Mouse (Mus musculus) stomach, embryonic 14.5 days (tissue): Measurements from ENCODE around the gene Sar1b. TPM values are rescaled to one million over a fixed set of nuclear protein-coding genes. Genes with fewer than 3 reads are reported as not detected.

Experiments used
- ATAC-seq: fragments of 200-750 bp; cut with Nextera tagmentation; 2 replicates; pipeline ENCODE4 v1.8.0; 2017; ENCODE audit warnings: low read depth, moderate TSS enrichment; ENCODE audit not compliant: insufficient number of reproducible peaks, insufficient read depth, low FRiP score
- H3K27ac ChIP-seq: fragments of 300-500 bp; sonication (generic); 2 replicates; pipeline ENCODE4 v1.5.1; 2014; ENCODE audit warnings: mild to moderate bottlenecking, low read length, moderate library complexity, mixed read lengths
- H3K27me3 ChIP-seq: fragments of 300-500 bp; sonication (generic); 2 replicates; pipeline ENCODE4 v1.6.1; 2014; ENCODE audit warnings: low read length, control low read depth, mixed read lengths; ENCODE audit not compliant: control insufficient read depth, insufficient read depth
- H3K36me3 ChIP-seq: fragments of 300-500 bp; sonication (generic); 2 replicates; pipeline ENCODE4 v1.6.1; 2014; ENCODE audit warnings: mild to moderate bottlenecking, control low read depth, low read length, moderate library complexity, mixed read lengths; ENCODE audit not compliant: control insufficient read depth, insufficient read depth
- H3K4me1 ChIP-seq: fragments of 300-500 bp; sonication (generic); 2 replicates; pipeline ENCODE4 v1.6.1; 2014; ENCODE audit warnings: low read length, control low read depth, mixed read lengths; ENCODE audit not compliant: control insufficient read depth, insufficient read depth
- H3K4me2 ChIP-seq: fragments of 300-500 bp; sonication (generic); replicated peaks from 2 replicates; pipeline ENCODE4 v1.6.1; 2014; ENCODE audit warnings: low read depth, low read length, control low read depth
- H3K4me3 ChIP-seq: fragments of 300-500 bp; sonication (generic); 2 replicates; pipeline ENCODE4 v1.5.1; 2014; ENCODE audit warnings: low read depth, low read length, control low read depth
- H3K9ac ChIP-seq: fragments of 300-500 bp; sonication (generic); replicated peaks from 2 replicates; pipeline ENCODE4 v1.6.1; 2014; ENCODE audit warnings: low read depth, mild to moderate bottlenecking, control low read depth, low read length, moderate library complexity, mixed read lengths
- H3K9me3 ChIP-seq: fragments of 300-500 bp; sonication (generic); 2 replicates; pipeline ENCODE4 v1.6.1; 2016; ENCODE audit warnings: low read depth, low read length, control low read depth; ENCODE audit not compliant: control insufficient read depth
- WGBS: fragments of 180-500 bp; shearing (Covaris S2); extraction: QIAGEN DNeasy Blood & Tissue Kit; methylation state at CpG from one replicate; pipeline ENCODE4 v1.1.7; 2014; 5-methylcytosine and 5-hydroxymethylcytosine counted together
- polyA plus RNA-seq: library from polyadenylated mRNA; unstranded; fragments of >200 nt; fragmentation: Nextera tagmentation; extraction: Ambion mirVana; gene quantifications from 2 replicates; pipeline ENCODE4 v1.2.1, GENCODE M21; 2014

The Sar1b gene
- polyA plus RNA-seq, 1 experiment from 2014 or later = 109 TPM

- H3K9ac ChIP-seq = no peak overlapping the region
- H3K27ac ChIP-seq = no peak overlapping the region
- ATAC-seq = no peak
- H3K36me3 ChIP-seq = peaks cover 3% of the 10 kb centered on the region; the same call in 1 of the 2 replicates
- H3K27me3 ChIP-seq = no peaks in the 10 kb centered on the region
- no peak overlapping the region for H3K4me3 ChIP-seq
- 76% methylated on average over 8 of the region's 8 CpGs for WGBS
- no peaks in the 10 kb centered on the region for H3K9me3 ChIP-seq
- H3K4me2 ChIP-seq = no peak overlapping the region
- H3K4me1 ChIP-seq = no peaks in the 10 kb centered on the region
These were observed 74.0 kb downstream of the Sar1b start for GRCm38 (mm10) chr11:51837164-51838153.

GRCm38 (mm10) chr11:51839106-51839505, 75.6 kb downstream of the Sar1b start:
- Histone ChIP-seq H3K9me3 (no peaks in the 10 kb centered on the region), H3K4me3 (no peak overlapping the region), H3K9ac (no peak overlapping the region), H3K4me1 (no peaks in the 10 kb centered on the region), H3K27me3 (no peaks in the 10 kb centered on the region), H3K27ac (no peak overlapping the region), H3K4me2 (no peak overlapping the region), H3K36me3 (no peaks in the 10 kb centered on the region)
- WGBS = 79% methylated on average over 2 of the region's 2 CpGs
- ATAC-seq = no peak

GRCm38 (mm10) chr11:51839973-51840372, 76.5 kb downstream of the Sar1b start:
- Histone ChIP-seq H3K36me3 (no peaks in the 10 kb centered on the region), H3K4me2 (no peak overlapping the region), H3K4me1 (no peaks in the 10 kb centered on the region), H3K9me3 (no peaks in the 10 kb centered on the region), H3K27ac (no peak overlapping the region), H3K4me3 (no peak overlapping the region), H3K27me3 (no peaks in the 10 kb centered on the region), H3K9ac (no peak overlapping the region)
- ATAC-seq = no peak
- WGBS = 85% methylated on average over 11 of the region's 11 CpGs

- Histone ChIP-seq H3K27ac (peak overlapping the region; percentile 44; the same call in 1 of the 2 replicates), H3K9ac (no peak overlapping the region), H3K4me3 (no peak overlapping the region), H3K36me3 (no peaks in the 10 kb centered on the region), H3K9me3 (no peaks in the 10 kb centered on the region), H3K4me2 (no peak overlapping the region), H3K4me1 (no peaks in the 10 kb centered on the region), H3K27me3 (no peaks in the 10 kb centered on the region)
- no peak for ATAC-seq
- WGBS = 64% methylated on average over 9 of the region's 9 CpGs
These were observed 77.2 kb downstream of the Sar1b start for GRCm38 (mm10) chr11:51840657-51841056.

- WGBS = 43% methylated on average over 9 of the region's 9 CpGs
- Histone ChIP-seq H3K4me1 (no peaks in the 10 kb centered on the region), H3K27me3 (no peaks in the 10 kb centered on the region), H3K4me3 (no peak overlapping the region), H3K9me3 (no peaks in the 10 kb centered on the region), H3K36me3 (peaks cover 2% of the 10 kb centered on the region), H3K9ac (no peak overlapping the region), H3K27ac (peak overlapping the region; percentile 44; the same call in 1 of the 2 replicates), H3K4me2 (no peak overlapping the region)
- ATAC-seq = no peak; the same call in 1 of the 2 replicates
These were observed 77.7 kb downstream of the Sar1b start for GRCm38 (mm10) chr11:51841149-51841548.

Other genes with a start within 250 kb of the Sar1b start
- gene Phykpl, start 178.9 kb upstream of the Sar1b start, polyA plus RNA-seq = 19.0 and 21.8 TPM in 2 replicates
- gene Hnrnpab, start 156.8 kb upstream of the Sar1b start, polyA plus RNA-seq = 474 and 532 TPM in 2 replicates
- 159 and 174 TPM in 2 replicates for gene Nhp2, start 144.0 kb upstream of the Sar1b start, polyA plus RNA-seq
- 42.6 and 47.8 TPM in 2 replicates for gene Rmnd5b, start 127.8 kb upstream of the Sar1b start, polyA plus RNA-seq
- gene N4bp3, start 112.8 kb upstream of the Sar1b start, polyA plus RNA-seq = 12.7 and 13.4 TPM in 2 replicates
- 5.2 and 6.3 TPM in 2 replicates for gene D930048N14Rik, start 112.7 kb upstream of the Sar1b start, polyA plus RNA-seq
- 78.1 and 89.0 TPM in 2 replicates for gene 0610009B22Rik, start 74.8 kb upstream of the Sar1b start, polyA plus RNA-seq
- gene Sec24a, start 53 bp upstream of the Sar1b start, polyA plus RNA-seq = 19.0 and 19.7 TPM in 2 replicates
- gene Jade2, start 94.0 kb downstream of the Sar1b start, polyA plus RNA-seq = 1.5 and 1.8 TPM in 2 replicates
- gene Cdkn2aipnl, start 204.0 kb downstream of the Sar1b start, polyA plus RNA-seq = 86.8 and 96.2 TPM in 2 replicates
- gene Ube2b, start 237.1 kb downstream of the Sar1b start, polyA plus RNA-seq = 152 and 155 TPM in 2 replicates
- gene Cdkl3, start 240.5 kb downstream of the Sar1b start, polyA plus RNA-seq = 9.3 TPM in 2 replicates